Mouse (Mus musculus) liver, postnatal 0 days (tissue): ENCODE measurements around the gene Tnfrsf12a. TPM values are rescaled to one million over a fixed set of nuclear protein-coding genes. Genes with fewer than 3 reads are reported as not detected.

Source experiments
- ATAC-seq: fragments of 200-750 bp; cut with Nextera tagmentation; 2 replicates; pipeline ENCODE4 v1.8.0; 2017; ENCODE audit warnings: mild to moderate bottlenecking, moderate library complexity
- DNase-seq: peaks from one replicate; pipeline ENCODE4 v3.0.0-alpha.2; 2016
- H3K27ac ChIP-seq: fragments of 300-500 bp; sonication (generic); 2 replicates; pipeline ENCODE4 v1.5.1; 2014; ENCODE audit warnings: antibody characterized with exemption, moderate library complexity, mild to moderate bottlenecking, low read depth
- H3K27me3 ChIP-seq: fragments of 300-500 bp; sonication (generic); 2 replicates; pipeline ENCODE4 v1.6.1; 2014; ENCODE audit warnings: low read length, control low read depth, mixed read lengths; ENCODE audit not compliant: insufficient read depth
- H3K36me3 ChIP-seq: fragments of 300-500 bp; sonication (generic); replicated peaks from 2 replicates; pipeline ENCODE4 v1.6.1; 2014; ENCODE audit warnings: mild to moderate bottlenecking, control low read depth, low read length, moderate library complexity, mixed read lengths; ENCODE audit not compliant: insufficient read depth
- H3K4me1 ChIP-seq: fragments of 300-500 bp; sonication (generic); 2 replicates; pipeline ENCODE4 v1.6.1; 2014; ENCODE audit warnings: antibody characterized with exemption, mild to moderate bottlenecking, control low read depth; ENCODE audit not compliant: insufficient read depth
- H3K4me2 ChIP-seq: fragments of 300-500 bp; sonication (generic); 2 replicates; pipeline ENCODE4 v1.6.1; 2014; ENCODE audit warnings: low read depth, mild to moderate bottlenecking, low read length, moderate library complexity, mixed read lengths
- H3K4me3 ChIP-seq: fragments of 300-500 bp; sonication (generic); 2 replicates; pipeline ENCODE4 v1.5.1; 2014; ENCODE audit warnings: low read depth, low read length
- H3K9ac ChIP-seq: fragments of 300-500 bp; sonication (generic); replicated peaks from 2 replicates; pipeline ENCODE4 v1.6.1; 2014; ENCODE audit warnings: mild to moderate bottlenecking, moderate library complexity
- H3K9me3 ChIP-seq: fragments of 300-500 bp; sonication (generic); 2 replicates; pipeline ENCODE4 v1.6.1; 2016; ENCODE audit warnings: mild to moderate bottlenecking, control low read depth, low read length, mixed read lengths
- CTCF ChIP-seq: sonication (generic); IDR thresholded peaks from 2 replicates; pipeline ENCODE4 v1.5.1; 2016; ENCODE audit warnings: antibody characterized with exemption, low read depth
- EP300 ChIP-seq: IDR thresholded peaks from 2 replicates; pipeline ENCODE4 v1.6.1; 2016; ENCODE audit warnings: antibody characterized with exemption, low read depth, mild to moderate bottlenecking
- WGBS: fragments of 180-500 bp; shearing (Covaris S2); extraction: QIAGEN DNeasy Blood & Tissue Kit; methylation state at CpG from one replicate; pipeline ENCODE4 v1.1.7; 2014; ENCODE audit not compliant: insufficient replicate concordance; 5-methylcytosine and 5-hydroxymethylcytosine counted together
- polyA plus RNA-seq: library from polyadenylated mRNA; unstranded; fragments of >200 nt; fragmentation: Nextera tagmentation; extraction: Ambion mirVana; gene quantifications from 2 replicates; pipeline ENCODE4 v1.2.1, GENCODE M21; 2015

The Tnfrsf12a gene
- polyA plus RNA-seq, 1 experiment from 2014 or later = 29.7 TPM

DNA sequence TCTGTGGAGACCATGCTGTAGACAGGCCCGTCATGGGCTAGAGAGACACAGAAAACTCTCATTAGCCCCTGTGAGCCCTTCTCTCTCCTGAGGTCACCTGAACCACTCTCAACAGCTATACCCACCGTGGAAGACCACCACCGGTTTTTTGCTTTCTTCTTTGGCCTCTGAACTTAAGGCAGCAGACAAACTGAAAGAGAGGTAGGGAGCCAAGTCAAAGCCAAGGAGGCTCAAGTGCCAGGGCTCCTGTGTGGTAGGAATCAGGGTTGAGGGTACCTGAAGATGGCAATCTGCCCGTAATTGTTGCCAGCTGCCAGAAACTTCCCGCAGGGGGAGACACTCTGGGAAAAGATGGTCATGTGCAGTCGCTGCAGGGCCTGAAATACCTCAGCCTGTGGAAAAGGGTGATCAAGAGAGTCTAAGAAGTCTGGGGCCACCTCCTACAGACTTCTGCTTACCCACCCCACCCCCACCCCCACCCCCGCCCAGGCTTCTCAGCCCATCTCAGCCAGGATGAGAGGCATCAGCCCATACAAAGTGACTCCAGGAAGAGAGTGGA lies 6.7 kb downstream of the Tnfrsf12a start:
- no peak for TF ChIP-seq CTCF
- no peak for TF ChIP-seq EP300
- H3K27ac ChIP-seq = no peak overlapping the region
- no peaks in the 10 kb centered on the region for H3K27me3 ChIP-seq
- H3K36me3 ChIP-seq = peaks cover 17% of the 10 kb centered on the region
- H3K9me3 ChIP-seq = no peaks in the 10 kb centered on the region
- WGBS = 83% methylated on average over 7 of the region's 7 CpGs
- H3K4me2 ChIP-seq = no peak overlapping the region
- DNase-seq = no peak
- H3K4me1 ChIP-seq = peaks cover 14% of the 10 kb centered on the region
- H3K9ac ChIP-seq = no peak overlapping the region
- ATAC-seq = no peak
- no peak overlapping the region for H3K4me3 ChIP-seq

DNA sequence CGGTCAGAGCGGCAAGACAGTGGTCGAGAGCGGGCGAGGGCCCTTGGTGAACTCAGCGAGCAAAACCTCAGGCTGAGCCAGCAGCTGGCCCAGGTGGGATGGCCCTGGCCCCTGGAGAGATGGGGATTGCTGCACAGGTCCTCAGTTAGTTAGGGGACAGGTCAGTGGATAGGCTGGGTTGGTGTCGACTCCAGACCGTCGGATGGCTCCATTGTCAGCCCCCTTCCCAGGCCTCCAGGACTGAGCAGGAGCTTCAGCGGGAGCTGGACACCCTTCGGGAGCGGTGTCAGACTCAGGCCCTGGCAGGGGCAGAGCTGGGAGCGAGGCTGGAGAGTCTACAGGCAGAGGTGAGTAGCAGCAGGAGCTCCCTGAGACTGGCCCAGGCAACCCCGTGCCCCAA lies 11.8 kb downstream of the Tnfrsf12a start:
- Histone ChIP-seq H3K9me3 (no peaks in the 10 kb centered on the region), H3K9ac (no peak overlapping the region), H3K4me2 (no peak overlapping the region), H3K4me3 (no peak overlapping the region), H3K27ac (no peak overlapping the region), H3K27me3 (peaks cover 19% of the 10 kb centered on the region), H3K4me1 (0 out of 2 replicates have a peak, but pooled peaks cover 3% of the 10 kb centered on the region), H3K36me3 (peaks cover 15% of the 10 kb centered on the region)
- WGBS = 84% methylated on average over 14 of the region's 14 CpGs
- ATAC-seq (no peak), DNase-seq (no peak)
- TF ChIP-seq EP300 (no peak), CTCF (no peak)

DNA sequence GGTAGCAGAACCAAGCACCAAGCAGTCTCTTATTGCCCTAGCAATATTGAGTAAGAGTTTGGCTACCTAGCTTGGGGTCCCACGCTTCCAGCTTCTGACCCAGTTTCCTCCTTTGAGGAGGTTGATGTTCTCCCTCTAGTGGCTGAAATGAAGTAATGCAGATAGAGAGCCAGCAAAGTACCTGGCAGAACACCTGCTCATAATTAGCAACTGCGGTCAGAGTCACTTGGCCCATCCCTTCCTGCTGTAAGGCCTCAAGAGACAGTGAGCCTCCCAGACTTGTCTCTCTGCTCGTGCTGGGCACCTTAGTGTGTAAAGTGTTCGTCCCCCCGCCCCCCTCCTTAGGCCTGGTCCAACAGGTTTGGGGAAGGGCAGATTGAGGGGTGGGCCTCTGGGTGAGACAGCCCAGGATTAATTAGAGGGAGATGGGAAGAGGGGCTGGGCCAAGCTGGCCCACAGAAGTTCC lies 12.7 kb downstream of the Tnfrsf12a start:
- DNase-seq = no peak
- TF ChIP-seq CTCF (peak; percentile 86), EP300 (no peak)

DNA sequence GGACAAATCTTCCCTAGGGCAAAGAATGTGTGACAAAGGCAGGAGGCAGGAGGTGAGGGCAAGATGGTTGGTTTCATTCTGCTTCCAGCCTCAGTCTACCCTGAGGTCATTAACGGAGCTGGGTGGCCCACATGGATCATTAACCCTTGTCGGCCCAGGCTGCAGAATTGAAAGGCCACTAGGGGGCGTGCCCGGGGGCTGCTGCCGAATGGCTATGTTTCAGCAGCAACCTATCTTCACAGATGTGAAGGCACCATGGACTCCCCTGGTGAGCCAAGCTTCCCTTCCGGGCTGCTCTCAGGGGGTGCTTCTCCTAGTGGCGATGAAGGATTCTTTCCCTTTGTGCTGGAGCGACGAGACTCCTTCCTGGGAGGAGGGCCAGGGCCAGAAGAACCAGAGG lies 15.7 kb downstream of the Tnfrsf12a start:
- Histone ChIP-seq H3K27me3 (peaks cover 30% of the 10 kb centered on the region), H3K9ac (no peak overlapping the region), H3K9me3 (no peaks in the 10 kb centered on the region), H3K27ac (no peak overlapping the region), H3K4me2 (no peak overlapping the region; the same call in 1 of the 2 replicates), H3K4me3 (no peak overlapping the region), H3K4me1 (0 out of 2 replicates have a peak, but pooled peaks cover 5% of the 10 kb centered on the region), H3K36me3 (no peaks in the 10 kb centered on the region)
- no peak for ATAC-seq
- DNase-seq = peak; percentile 46
- peak; percentile 65 for TF ChIP-seq CTCF
- TF ChIP-seq EP300 = no peak
- WGBS = 5% methylated on average over 9 of the region's 9 CpGs

More for the DNA sequence above, 12.7 kb downstream of the Tnfrsf12a start:
- Histone ChIP-seq H3K9ac (no peak overlapping the region), H3K4me3 (no peak overlapping the region), H3K4me1 (0 out of 2 replicates have a peak, but pooled peaks cover 5% of the 10 kb centered on the region), H3K4me2 (no peak overlapping the region), H3K27me3 (peaks cover 28% of the 10 kb centered on the region), H3K9me3 (no peaks in the 10 kb centered on the region), H3K27ac (no peak overlapping the region), H3K36me3 (peaks cover 10% of the 10 kb centered on the region)
- WGBS = 20% methylated on average over 5 of the region's 5 CpGs
- no peak; the same call in 1 of the 2 replicates for ATAC-seq

DNA sequence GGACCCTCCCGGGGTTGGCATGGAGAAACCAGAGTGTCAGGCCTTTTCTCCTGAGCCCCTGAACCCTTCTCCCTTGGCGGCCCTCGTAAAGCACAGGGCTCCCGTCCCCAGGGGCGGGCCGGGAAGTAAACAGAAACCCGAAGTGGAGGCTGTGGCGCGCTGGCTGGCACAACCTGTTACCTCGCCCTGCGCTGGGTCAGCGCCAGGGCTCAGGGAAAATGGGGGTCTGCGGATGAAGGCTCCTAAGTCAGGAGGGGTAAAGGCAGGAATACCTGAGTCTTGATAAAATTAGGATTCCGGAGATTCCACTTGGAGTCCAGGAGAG lies 16.4 kb downstream of the Tnfrsf12a start:
- no peak for DNase-seq
- no peak for ATAC-seq
- TF ChIP-seq EP300 = no peak
- no peak for TF ChIP-seq CTCF
- Histone ChIP-seq H3K4me3 (peak overlapping the region; percentile 33), H3K4me2 (peak overlapping the region; percentile 49), H3K27me3 (peaks cover 30% of the 10 kb centered on the region), H3K36me3 (no peaks in the 10 kb centered on the region), H3K9ac (no peak overlapping the region; the same call in 1 of the 2 replicates), H3K27ac (no peak overlapping the region), H3K9me3 (no peaks in the 10 kb centered on the region), H3K4me1 (0 out of 2 replicates have a peak, but pooled peaks cover 5% of the 10 kb centered on the region)
- 3% methylated on average over 13 of the region's 14 CpGs for WGBS

DNA sequence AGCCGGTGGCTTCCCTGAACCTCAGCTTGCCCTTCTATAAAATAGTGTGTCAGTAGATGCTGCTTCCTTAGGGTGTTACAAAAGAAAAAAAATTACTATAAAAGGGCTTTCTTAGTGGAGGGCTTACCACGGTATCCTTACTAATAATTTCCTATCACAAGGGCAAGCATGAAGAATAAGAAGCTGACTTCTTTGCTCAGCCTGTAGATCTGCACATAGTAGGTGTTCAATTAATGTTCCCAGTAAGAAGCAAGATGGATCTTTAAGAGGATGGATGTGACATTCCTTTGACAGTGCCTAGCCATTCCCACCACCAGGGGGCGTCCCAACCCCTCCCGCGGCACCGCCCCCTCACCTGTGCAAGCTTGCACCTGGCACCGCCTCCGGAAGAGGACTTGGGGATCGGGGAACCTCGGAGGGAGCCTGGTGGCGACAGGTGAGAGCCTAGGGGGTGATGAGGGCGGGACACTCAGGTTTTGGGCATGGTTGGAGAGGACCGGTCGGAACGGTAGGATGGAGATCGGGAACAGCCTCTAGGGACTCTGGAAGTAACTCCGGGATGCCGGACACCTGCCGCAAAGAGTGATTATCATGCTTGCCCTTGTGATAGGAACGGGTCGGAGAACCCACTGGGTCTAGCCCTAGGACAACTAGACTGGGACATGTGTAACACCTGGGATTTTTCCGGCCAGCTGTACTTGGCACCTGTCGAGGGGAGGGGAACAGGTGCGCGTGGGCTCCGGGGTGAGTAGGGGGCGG lies 17.0 kb downstream of the Tnfrsf12a start, which contains the start of gene Bicdl2:
TSS of gene Bicdl2 (plus strand) at position 390 of the 759 bp plus-strand sequence.
- 0 out of 2 replicates have a peak, but pooled peaks cover 5% of the 10 kb centered on the region for H3K4me1 ChIP-seq
- peak within 1 kb of the TSS; percentile 33 for H3K4me3 ChIP-seq
- DNase-seq (peak; percentile 74), ATAC-seq (peak; percentile 38; the same call in 1 of the 2 replicates)
- H3K9ac ChIP-seq = no peak within 1 kb of the TSS; the same call in 1 of the 2 replicates
- TF ChIP-seq EP300 = no peak
- TF ChIP-seq CTCF = peak; percentile 83
- H3K36me3 ChIP-seq = no peaks in the 10 kb centered on the region
- peak within 1 kb of the TSS; percentile 49 for H3K4me2 ChIP-seq
- 7% methylated on average over 26 of the region's 27 CpGs for WGBS
- no peaks in the 10 kb centered on the region for H3K9me3 ChIP-seq
- no peak within 1 kb of the TSS for H3K27ac ChIP-seq
- H3K27me3 ChIP-seq = peaks cover 30% of the 10 kb centered on the region
